Mouse (Mus musculus): ENCODE results near the gene Polr2b. TPM values are rescaled to one million over a fixed set of nuclear protein-coding genes. Genes with fewer than 3 reads are reported as not detected.

Gene Polr2b
- polyA plus RNA-seq, 1 experiment, result 35.9 TPM

GRCm38 (mm10) chr5:77393990-77394618 lies 84.2 kb downstream of the Polr2b start:
- TF ChIP-seq POLR2A (IDR thresholded peaks at IDR 0.05; ENCODE audit: borderline replicate concordance, low read depth, low read length) (no peak), CTCF (IDR thresholded peaks at IDR 0.05; ENCODE audit: low read depth, low read length) (no peak)
- H3K27ac ChIP-seq (ENCODE audit: insufficient read depth, low read depth, low read length), result no peak overlapping the region

GRCm38 (mm10) chr5:77398285-77399057 lies 88.5 kb downstream of the Polr2b start:
- no peak for TF ChIP-seq POLR2A (IDR thresholded peaks at IDR 0.05; ENCODE audit: borderline replicate concordance, low read depth, low read length)
- no peak overlapping the region for H3K4me3 ChIP-seq (ENCODE audit: insufficient read depth, low read length)
- no peak overlapping the region for H3K27ac ChIP-seq (ENCODE audit: insufficient read depth, low read depth, low read length)
- H3K4me1 ChIP-seq (ENCODE audit: control insufficient read depth, insufficient read depth, low read length), result no peaks in the 10 kb centered on the region

More at GRCm38 (mm10) chr5:77393990-77394618, 84.2 kb downstream of the Polr2b start:
- H3K4me1 ChIP-seq (ENCODE audit: control insufficient read depth, insufficient read depth, low read length), result no peaks in the 10 kb centered on the region
- H3K4me3 ChIP-seq (ENCODE audit: insufficient read depth, low read length), result no peak overlapping the region

Other genes with a start within 250 kb of the Polr2b start
- 1.7 TPM in 1 of 2 replicates, not detected in the other for gene Hopx, start 195.0 kb upstream of the Polr2b start, polyA plus RNA-seq (2012; ENCODE audit: insufficient read depth, insufficient read length, missing spikeins)
- gene Spink2, start 98.7 kb upstream of the Polr2b start, polyA plus RNA-seq (2012; ENCODE audit: insufficient read depth, insufficient read length, missing spikeins), result not detected in 2 replicates
- gene Rest, start 44.7 kb upstream of the Polr2b start, polyA plus RNA-seq (2012; ENCODE audit: insufficient read depth, insufficient read length, missing spikeins), result 14.2 and 16.6 TPM in 2 replicates
- 10.1 and 10.5 TPM in 2 replicates for gene Noa1, start 63 bp upstream of the Polr2b start, polyA plus RNA-seq (2012; ENCODE audit: insufficient read depth, insufficient read length, missing spikeins)
- 6.6 and 7.3 TPM in 2 replicates for gene Igfbp7, start 97.9 kb downstream of the Polr2b start, polyA plus RNA-seq (2012; ENCODE audit: insufficient read depth, insufficient read length, missing spikeins)

All from bone marrow macrophage, adult 2 months (primary cell).